Mouse (Mus musculus) R1 (cell line): ENCODE measurements at regions not wholly inside any gene's neighbourhood (a gene's known extent, or its start where the extent isn't known, plus 50 kb on each side); places are given as distances from the start of the nearest gene placed in this dataset.

Experiments used
- DNase-seq: peaks from one replicate; pipeline ENCODE4 v3.0.0-alpha.2; 2018; ENCODE audit warnings: low read depth, low spot score

DNA sequence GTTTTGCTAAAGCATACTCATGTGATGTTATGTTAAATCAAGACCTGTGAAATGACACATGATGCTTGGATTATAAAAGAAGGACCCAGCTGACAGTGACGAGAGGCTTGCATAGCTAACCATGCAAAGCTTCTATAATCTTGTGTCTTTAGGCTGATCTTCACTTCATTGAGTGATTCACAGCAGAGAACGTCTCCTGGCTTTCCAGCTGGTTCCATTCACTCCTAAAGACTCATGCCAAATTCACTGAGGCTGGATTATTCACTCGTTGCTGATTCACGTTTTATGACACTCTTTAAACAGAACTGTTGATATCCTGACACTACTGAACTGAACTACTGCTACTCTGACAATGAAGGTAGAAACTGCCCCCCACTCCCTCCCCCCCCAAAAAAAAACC, 1642.4 kb upstream of the Slc39a10 start:
- no peak for DNase-seq

DNA sequence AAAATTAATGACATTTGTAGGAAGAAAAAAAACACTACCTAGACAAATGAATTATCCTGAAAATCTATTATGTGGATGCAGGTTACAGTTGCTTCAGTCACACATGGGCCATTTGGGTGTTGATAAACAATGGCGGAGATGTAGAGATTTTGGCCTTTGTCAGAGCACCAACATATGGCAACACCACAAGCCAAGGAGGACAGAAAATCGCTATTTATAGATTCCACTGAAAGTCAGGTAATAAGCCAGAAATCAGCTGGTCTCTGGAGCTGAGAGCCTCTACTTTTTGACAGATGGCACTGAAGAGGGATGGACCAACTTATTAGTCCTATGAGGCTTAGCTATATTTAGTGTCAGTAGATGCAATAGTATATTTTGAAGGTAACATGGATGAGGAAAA, 1640.7 kb upstream of the Slc39a10 start:
- DNase-seq, result no peak

DNA sequence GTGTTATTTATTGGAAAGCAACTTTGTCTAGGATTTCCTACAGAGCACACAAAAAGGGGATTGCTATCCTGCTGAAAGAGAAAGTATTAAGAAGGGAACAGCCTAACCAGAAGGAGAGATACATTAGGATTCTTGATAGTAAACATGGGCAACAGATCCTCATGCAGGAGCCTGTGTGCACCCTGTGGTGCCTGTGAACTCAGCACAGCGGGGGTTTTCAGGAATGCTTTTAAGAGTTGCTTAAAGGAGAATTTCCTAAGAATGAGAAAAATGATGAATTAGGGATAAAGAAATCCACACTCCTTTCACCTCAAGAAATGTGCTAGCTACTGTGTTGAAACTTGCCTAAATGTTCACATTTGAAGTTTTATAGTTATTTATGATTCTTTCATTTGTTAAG, 1596.1 kb upstream of the Slc39a10 start:
- DNase-seq, result peak; percentile 18

DNA sequence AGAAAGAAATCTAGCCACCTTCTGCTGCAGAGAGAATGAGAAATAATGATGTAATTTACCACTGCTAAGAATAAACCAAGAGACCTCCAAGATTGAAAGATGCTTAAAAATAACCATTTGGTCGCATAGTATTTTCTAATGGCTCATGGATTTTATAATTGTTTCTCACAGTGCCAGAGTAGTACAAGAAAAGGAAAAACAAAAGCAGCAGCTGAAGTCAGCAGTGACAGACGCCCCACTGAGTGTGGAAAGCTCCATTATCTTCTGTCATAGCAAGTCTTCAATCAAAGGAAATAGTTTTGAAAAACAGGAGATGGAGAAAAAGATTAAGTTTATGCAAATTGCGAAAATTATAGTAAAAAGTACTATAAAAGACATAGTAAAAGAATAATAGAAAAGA, 1567.3 kb upstream of the Slc39a10 start:
- no peak for DNase-seq
